Mouse (Mus musculus) limb, embryonic 11.5 days (tissue): ENCODE measurements around the gene Adam26b. TPM values are rescaled to one million over a fixed set of nuclear protein-coding genes. Genes with fewer than 3 reads are reported as not detected.
"Not testable (repeated sequence)": the region's sequence is repeated elsewhere in the genome, so short reads cannot be mapped to it uniquely, and the experiment has no call there.

Experiments used
- ATAC-seq: fragments of 200-750 bp; cut with Nextera tagmentation; 2 replicates; pipeline ENCODE4 v1.8.0; 2017; ENCODE audit warnings: low read depth; ENCODE audit not compliant: insufficient number of reproducible peaks, low FRiP score, low TSS enrichment
- DNase-seq: peaks from one replicate; pipeline ENCODE4 v3.0.0-alpha.2; 2015; ENCODE audit warnings: low spot score
- H3K27ac ChIP-seq: fragments of 300-500 bp; sonication (generic); replicated peaks from 2 replicates; pipeline ENCODE4 v1.5.1; 2014; ENCODE audit warnings: low read depth, mild to moderate bottlenecking, low read length
- H3K27me3 ChIP-seq: fragments of 300-500 bp; sonication (generic); 2 replicates; pipeline ENCODE4 v1.6.1; 2014; ENCODE audit warnings: mild to moderate bottlenecking, low read length, mixed read lengths; ENCODE audit not compliant: control insufficient read depth, insufficient read depth
- H3K36me3 ChIP-seq: fragments of 300-500 bp; sonication (generic); 2 replicates; pipeline ENCODE4 v1.6.1; 2014; ENCODE audit warnings: mild to moderate bottlenecking, low read length, moderate library complexity, mixed read lengths; ENCODE audit not compliant: control insufficient read depth, insufficient read depth
- H3K4me1 ChIP-seq: fragments of 300-500 bp; sonication (generic); 2 replicates; pipeline ENCODE4 v1.6.1; 2014; ENCODE audit warnings: low read length, mixed read lengths; ENCODE audit not compliant: control insufficient read depth, insufficient read depth
- H3K4me2 ChIP-seq: fragments of 300-500 bp; sonication (generic); 2 replicates; pipeline ENCODE4 v1.6.1; 2014; ENCODE audit warnings: low read depth, mild to moderate bottlenecking, moderate library complexity; ENCODE audit not compliant: severe bottlenecking
- H3K4me3 ChIP-seq: fragments of 300-500 bp; sonication (generic); 2 replicates; pipeline ENCODE4 v1.5.1; 2014; ENCODE audit warnings: low read depth, low read length
- H3K9ac ChIP-seq: fragments of 300-500 bp; sonication (generic); 2 replicates; pipeline ENCODE4 v1.6.1; 2014; ENCODE audit warnings: mild to moderate bottlenecking, low read length
- H3K9me3 ChIP-seq: fragments of 300-500 bp; sonication (generic); 2 replicates; pipeline ENCODE4 v1.6.1; 2016; ENCODE audit warnings: low read length; ENCODE audit not compliant: control insufficient read depth
- WGBS: fragments of 180-500 bp; shearing (Covaris S2); extraction: QIAGEN DNeasy Blood & Tissue Kit; methylation state at CpG from one replicate; pipeline ENCODE4 v1.1.7; 2014; 5-methylcytosine and 5-hydroxymethylcytosine counted together
- polyA plus RNA-seq: library from polyadenylated mRNA; unstranded; fragments of >200 nt; fragmentation: Nextera tagmentation; extraction: Ambion mirVana; gene quantifications from 2 replicates; pipeline ENCODE4 v1.2.1, GENCODE M21; 2014

The Adam26b gene
- polyA plus RNA-seq, result not detected in 2 replicates

- H3K9ac ChIP-seq, H3K4me2 ChIP-seq, H3K4me3 ChIP-seq, H3K36me3 ChIP-seq, ATAC-seq, DNase-seq, H3K9me3 ChIP-seq, H3K4me1 ChIP-seq, H3K27ac ChIP-seq, H3K27me3 ChIP-seq: not testable (repeated sequence)
These were observed at the start of gene Adam26b for GRCm38 (mm10) chr8:43528006-43528405. TSS of gene Adam26b (minus strand) at chr8:43528106.

- not testable (repeated sequence) for H3K27me3 ChIP-seq, H3K36me3 ChIP-seq, H3K4me3 ChIP-seq, ATAC-seq, H3K4me2 ChIP-seq, H3K4me1 ChIP-seq, H3K9ac ChIP-seq, DNase-seq, H3K9me3 ChIP-seq, H3K27ac ChIP-seq
- WGBS, result 97% methylated on average over 2 of the region's 2 CpGs
These were observed 48.7 kb upstream of the Adam26b start, which contains the start of gene Adam26a for GRCm38 (mm10) chr8:43576607-43577006. TSS of gene Adam26a (minus strand) at chr8:43576707.

Other genes with a start within 250 kb of the Adam26b start
- 0.08 and 0.14 TPM in 2 replicates for gene Zfp42, start 221.1 kb downstream of the Adam26b start, polyA plus RNA-seq
- not detected in 2 replicates for gene Adam26a, start 48.6 kb upstream of the Adam26b start, polyA plus RNA-seq
- not detected in 2 replicates for gene Gm5346, start 99.2 kb upstream of the Adam26b start, polyA plus RNA-seq
- gene Adam34, start 181.9 kb upstream of the Adam26b start, polyA plus RNA-seq, result not detected in 2 replicates